Mouse (Mus musculus): Measurements from ENCODE around the gene Tkt.
"Not testable (repeated sequence)": the region's sequence is repeated elsewhere in the genome, so short reads cannot be mapped to it uniquely, and the experiment has no call there.

Tkt gene

GRCm38 (mm10) chr14:30556651-30557050 lies 8.5 kb downstream of the Tkt start:
- no peak for DNase-seq

GRCm38 (mm10) chr14:30557730-30558129 lies 9.6 kb downstream of the Tkt start:
- no peak for DNase-seq

GRCm38 (mm10) chr14:30559321-30559850 lies 11.2 kb downstream of the Tkt start:
- DNase-seq = no peak

- no peak for DNase-seq
Measured at GRCm38 (mm10) chr14:30560803-30561389, 12.7 kb downstream of the Tkt start.

- DNase-seq = no peak
Measured at GRCm38 (mm10) chr14:30561470-30562187, 13.5 kb downstream of the Tkt start.

GRCm38 (mm10) chr14:30562343-30562742 lies 14.2 kb downstream of the Tkt start:
- DNase-seq = no peak

GRCm38 (mm10) chr14:30564451-30564850 lies 16.3 kb downstream of the Tkt start:
- DNase-seq = peak; percentile 52

GRCm38 (mm10) chr14:30566317-30566716 lies 18.2 kb downstream of the Tkt start:
- no peak for DNase-seq

- DNase-seq = no peak
Measured at GRCm38 (mm10) chr14:30568016-30568415, 19.9 kb downstream of the Tkt start.

- DNase-seq = no peak
Measured at GRCm38 (mm10) chr14:30570303-30570702, 22.1 kb downstream of the Tkt start.

GRCm38 (mm10) chr14:30572253-30572652 lies 24.1 kb downstream of the Tkt start:
- no peak for DNase-seq

GRCm38 (mm10) chr14:30573235-30573634 lies 25.1 kb downstream of the Tkt start:
- DNase-seq = no peak

- DNase-seq = peak; percentile 64
Measured at GRCm38 (mm10) chr14:30573983-30574584, 25.9 kb downstream of the Tkt start.

GRCm38 (mm10) chr14:30575791-30576190 lies 27.6 kb downstream of the Tkt start:
- DNase-seq = no peak

- no peak for DNase-seq
Measured at GRCm38 (mm10) chr14:30576260-30576659, 28.1 kb downstream of the Tkt start.

GRCm38 (mm10) chr14:30577303-30578062 lies 29.3 kb downstream of the Tkt start:
- DNase-seq = not testable (repeated sequence)

- no peak for DNase-seq
Measured at GRCm38 (mm10) chr14:30579180-30579579, 31.0 kb downstream of the Tkt start.

- DNase-seq = no peak
Measured at GRCm38 (mm10) chr14:30579882-30580281, 31.7 kb downstream of the Tkt start.

GRCm38 (mm10) chr14:30581238-30581637 lies 33.1 kb downstream of the Tkt start:
- no peak for DNase-seq

GRCm38 (mm10) chr14:30584077-30584476 lies 35.9 kb downstream of the Tkt start:
- DNase-seq = no peak

GRCm38 (mm10) chr14:30584497-30585251 lies 36.5 kb downstream of the Tkt start:
- DNase-seq = no peak

GRCm38 (mm10) chr14:30585323-30585722 lies 37.2 kb downstream of the Tkt start:
- DNase-seq = no peak

Data from layer of hippocampus, adult 9-11 months (tissue).